Mouse (Mus musculus) retina, postnatal 1 day (tissue): ENCODE results near the gene Tspan9.

Source experiments
- DNase-seq: peaks from one replicate; pipeline ENCODE4 v3.0.0-alpha.2; 2012

Tspan9 gene

GRCm38 (mm10) chr6:128132581-128132980, 10.8 kb downstream of the Tspan9 start:
- no peak for DNase-seq

- no peak for DNase-seq
Measured at GRCm38 (mm10) chr6:128131390-128131789, 12.0 kb downstream of the Tspan9 start.

GRCm38 (mm10) chr6:128130686-128131085, 12.7 kb downstream of the Tspan9 start:
- no peak for DNase-seq

GRCm38 (mm10) chr6:128129382-128129781, 14.0 kb downstream of the Tspan9 start:
- peak; percentile 28 for DNase-seq

GRCm38 (mm10) chr6:128127312-128127711, 16.1 kb downstream of the Tspan9 start:
- DNase-seq, result no peak

GRCm38 (mm10) chr6:128126876-128127275, 16.5 kb downstream of the Tspan9 start:
- no peak for DNase-seq

- DNase-seq, result no peak
Measured at GRCm38 (mm10) chr6:128125464-128125863, 17.9 kb downstream of the Tspan9 start.

GRCm38 (mm10) chr6:128124222-128124971, 19.0 kb downstream of the Tspan9 start:
- no peak for DNase-seq

GRCm38 (mm10) chr6:128122127-128122526, 21.3 kb downstream of the Tspan9 start:
- no peak for DNase-seq

- no peak for DNase-seq
Measured at GRCm38 (mm10) chr6:128121691-128122090, 21.7 kb downstream of the Tspan9 start.

- peak; percentile 43 for DNase-seq
Measured at GRCm38 (mm10) chr6:128120806-128121205, 22.6 kb downstream of the Tspan9 start.

- no peak for DNase-seq
Measured at GRCm38 (mm10) chr6:128118670-128119230, 24.6 kb downstream of the Tspan9 start.

GRCm38 (mm10) chr6:128116836-128117542, 26.4 kb downstream of the Tspan9 start:
- DNase-seq, result peak; percentile 53

- DNase-seq, result no peak
Measured at GRCm38 (mm10) chr6:128116344-128116743, 27.1 kb downstream of the Tspan9 start.

GRCm38 (mm10) chr6:128115121-128115520, 28.3 kb downstream of the Tspan9 start:
- peak; percentile 35 for DNase-seq

GRCm38 (mm10) chr6:128112605-128113004, 30.8 kb downstream of the Tspan9 start:
- DNase-seq, result peak; percentile 62

GRCm38 (mm10) chr6:128111784-128112183, 31.6 kb downstream of the Tspan9 start:
- peak; percentile 43 for DNase-seq

- DNase-seq, result no peak
Measured at GRCm38 (mm10) chr6:128108324-128109035, 34.9 kb downstream of the Tspan9 start.

- no peak for DNase-seq
Measured at GRCm38 (mm10) chr6:128107698-128108097, 35.7 kb downstream of the Tspan9 start.

- no peak for DNase-seq
Measured at GRCm38 (mm10) chr6:128106154-128106553, 37.2 kb downstream of the Tspan9 start.

GRCm38 (mm10) chr6:128104712-128105324, 38.6 kb downstream of the Tspan9 start:
- DNase-seq, result no peak

- no peak for DNase-seq
Measured at GRCm38 (mm10) chr6:128103874-128104273, 39.5 kb downstream of the Tspan9 start.
